ENCODE assay signal across 18 mouse cellular contexts in genomic region chr14:46962832-46963231, GRCm38 (mm10).
DNase-seq lines count a peak whose midpoint lies in the region; ATAC-seq lines count a peak whose summit lies in the region.
"Had no signal": no experiment of that assay in that cellular context is flagged by ENCODE, and none has a peak within 500 bp of the region (broad histone marks: within the 10 kb centered on the region; RNA-seq: fewer than 3 reads in every experiment).

No protein-coding gene starts in this region.

- ATAC-seq in common myeloid progenitor, adult 5-6 weeks (replicated peaks; ENCODE audit: low read depth, poor library complexity, severe bottlenecking): peak; percentile 56; the same call in 1 of the 2 replicates
- peak; percentile 48; the same call in 1 of the 2 replicates for ATAC-seq in megakaryocyte progenitor cell, adult 5-6 weeks (replicated peaks; ENCODE audit: poor library complexity)
- ATAC-seq: activated CD4-positive, CD25-positive, alpha-beta regulatory T cell, adult 4 months; forebrain, embryonic 13.5 days; forebrain, embryonic 15.5 days; forebrain, postnatal 0 days; Patski had no signal

- DNase-seq in 416B (ENCODE audit: low read depth): peak; percentile 53
- DNase-seq in heart, adult 9 months (ENCODE audit: low spot score in 2 of 2): no peak
- no peak for DNase-seq in testis, postnatal 14 days (ENCODE audit: low spot score)
- DNase-seq: adrenal gland, adult 8-10 months; adrenal gland, postnatal 14 days; adrenal gland, postnatal 36 days; cerebellum, adult 11-12 months; cerebellum, adult 2 months; cerebellum, adult 9-10 months; cerebellum, postnatal 10 days; cerebellum, postnatal 25 days; forebrain, postnatal 0 days had no signal
